Mouse (Mus musculus) kidney, adult 2 months (tissue): ENCODE results near the gene Gm3072.
"Not testable (repeated sequence)": the region's sequence is repeated elsewhere in the genome, so short reads cannot be mapped to it uniquely, and the experiment has no call there.

Source experiments
- CTCF ChIP-seq: fragments of 200-500 bp; conservative IDR thresholded peaks from 2 replicates; pipeline ENCODE4 v1.5.1; 2011; ENCODE audit warnings: low read depth, mild to moderate bottlenecking, control low read depth, low read length, moderate library complexity, mixed read lengths; ENCODE audit not compliant: insufficient read depth, insufficient read length
- POLR2A ChIP-seq: fragments of 200-500 bp; IDR thresholded peaks from one replicate; pipeline ENCODE4 v1.6.1; 2011; ENCODE audit warnings: low read depth, low read length, control low read depth

- not testable (repeated sequence) for TF ChIP-seq POLR2A, CTCF
Observed at GRCm38 (mm10) chr14:41610690-41611089, 13.7 kb downstream of the Gm3072 start.
